Mouse (Mus musculus) cortical plate, adult 2 months (tissue): Measurements from ENCODE around the gene Scn11a.

Experiments
- CTCF ChIP-seq: fragments of 200-500 bp; IDR thresholded peaks from 2 replicates; pipeline ENCODE4 v1.5.1; 2011; ENCODE audit warnings: mild to moderate bottlenecking, control low read depth, low read length; ENCODE audit not compliant: insufficient read depth; ENCODE audit errors: extremely low read depth
- POLR2A ChIP-seq: fragments of 200-500 bp; IDR thresholded peaks from 2 replicates; pipeline ENCODE4 v1.6.1; 2011; ENCODE audit warnings: mild to moderate bottlenecking, low read length, control low read depth; ENCODE audit not compliant: insufficient read depth; ENCODE audit errors: extremely low read depth

DNA sequence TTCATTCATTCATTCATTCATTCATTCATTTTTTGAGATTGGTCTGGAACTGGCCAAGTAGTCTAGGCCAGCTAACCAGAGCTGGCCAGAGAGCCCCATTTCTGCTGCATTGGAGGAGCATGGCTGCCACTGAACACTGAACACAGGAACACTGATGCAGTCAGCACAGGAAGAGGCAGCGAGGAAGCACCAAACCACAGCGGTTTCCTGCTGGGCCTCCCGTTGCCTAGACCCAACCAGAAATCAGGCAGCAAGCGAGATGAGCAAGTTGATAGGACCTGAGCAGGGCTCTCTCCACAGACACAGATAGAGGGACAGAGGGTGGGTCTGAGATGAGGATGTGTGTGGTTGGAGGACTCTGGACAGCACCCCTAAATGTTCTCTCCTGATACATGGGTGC is 81.4 kb downstream of the Scn11a start:
- TF ChIP-seq POLR2A: no peak
- TF ChIP-seq CTCF: no peak
